Mouse (Mus musculus): ENCODE measurements at regions not wholly inside any gene's neighbourhood (a gene's known extent, or its start where the extent isn't known, plus 50 kb on each side); places are given as distances from the start of the nearest gene placed in this dataset.

GRCm38 (mm10) chr9:91159311-91159710 is 202.9 kb upstream of the Zic4 start:
- no peak for DNase-seq

GRCm38 (mm10) chr9:91167871-91168270 is 194.3 kb upstream of the Zic4 start:
- DNase-seq = no peak

GRCm38 (mm10) chr9:91193221-91193620 is 169.0 kb upstream of the Zic4 start:
- DNase-seq = no peak

- DNase-seq = no peak
Measured at GRCm38 (mm10) chr9:91193954-91194353, 168.3 kb upstream of the Zic4 start.

GRCm38 (mm10) chr9:91207281-91207680 is 154.9 kb upstream of the Zic4 start:
- no peak for DNase-seq

GRCm38 (mm10) chr9:91227673-91228440 is 134.4 kb upstream of the Zic4 start:
- no peak for DNase-seq

- DNase-seq = no peak
Measured at GRCm38 (mm10) chr9:91228525-91228924, 133.7 kb upstream of the Zic4 start.

GRCm38 (mm10) chr9:91253886-91254285 is 108.3 kb upstream of the Zic4 start:
- no peak for DNase-seq

GRCm38 (mm10) chr9:91291340-91291739 is 70.9 kb upstream of the Zic4 start:
- no peak for DNase-seq
